Mouse (Mus musculus) G1E (cell line): ENCODE measurements around the gene Vwce.

Experiments
- CTCF ChIP-seq: IDR thresholded peaks from 2 replicates; pipeline ENCODE4 v1.5.1; 2012; ENCODE audit warnings: low read depth, low read length, inconsistent platforms, mixed read lengths
- GATA1 ChIP-seq: IDR thresholded peaks from 2 replicates; pipeline ENCODE4 v1.6.1; 2012; ENCODE audit warnings: borderline replicate concordance, low read length, inconsistent platforms, mixed read lengths
- GATA2 ChIP-seq: IDR thresholded peaks from 2 replicates; pipeline ENCODE4 v1.6.1; 2012; ENCODE audit warnings: low read depth, low read length, inconsistent platforms, borderline replicate concordance
- POLR2AphosphoS5 ChIP-seq: IDR thresholded peaks from 2 replicates; pipeline ENCODE4 v1.6.1; 2012; ENCODE audit warnings: low read depth, low read length, inconsistent platforms; ENCODE audit not compliant: insufficient replicate concordance
- TAL1 ChIP-seq: conservative IDR thresholded peaks from 2 replicates; pipeline ENCODE4 v1.6.1; 2012; ENCODE audit warnings: low read depth, low read length, inconsistent platforms, mixed read lengths

- TF ChIP-seq CTCF (no peak), GATA2 (no peak), TAL1 (no peak), GATA1 (no peak), POLR2AphosphoS5 (no peak)
Observed at GRCm38 (mm10) chr19:10681571-10681970, 47.6 kb downstream of the Vwce start.
